Mouse (Mus musculus): Measurements from ENCODE around the gene 4931429L15Rik. TPM values are rescaled to one million over a fixed set of nuclear protein-coding genes. Genes with fewer than 3 reads are reported as not detected.

4931429L15Rik gene
- polyA plus RNA-seq (2012; rRNA removed), result not detected in 2 replicates

DNA sequence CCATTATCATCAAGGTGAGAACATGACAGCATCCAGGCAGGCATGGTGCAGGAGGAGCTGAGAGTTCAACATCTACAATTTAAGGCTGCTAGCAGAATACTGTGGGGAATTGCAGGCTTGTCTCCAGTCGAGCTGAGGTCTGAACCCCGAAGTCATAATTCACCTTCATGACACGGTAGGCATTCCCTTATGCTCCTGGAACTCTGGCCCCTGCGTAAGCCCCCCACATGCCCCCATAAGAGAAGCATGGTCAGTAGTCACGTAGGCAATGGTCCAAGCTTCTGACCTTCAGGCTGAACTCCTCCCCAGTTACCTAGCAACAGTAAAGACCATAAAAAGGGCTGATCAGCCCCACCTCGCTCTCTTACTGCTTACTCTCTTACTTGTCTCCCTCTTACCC, at the start of gene 4931429L15Rik:
TSS of gene 4931429L15Rik (minus strand) at position 101 of the 400 bp plus-strand sequence.

DNA sequence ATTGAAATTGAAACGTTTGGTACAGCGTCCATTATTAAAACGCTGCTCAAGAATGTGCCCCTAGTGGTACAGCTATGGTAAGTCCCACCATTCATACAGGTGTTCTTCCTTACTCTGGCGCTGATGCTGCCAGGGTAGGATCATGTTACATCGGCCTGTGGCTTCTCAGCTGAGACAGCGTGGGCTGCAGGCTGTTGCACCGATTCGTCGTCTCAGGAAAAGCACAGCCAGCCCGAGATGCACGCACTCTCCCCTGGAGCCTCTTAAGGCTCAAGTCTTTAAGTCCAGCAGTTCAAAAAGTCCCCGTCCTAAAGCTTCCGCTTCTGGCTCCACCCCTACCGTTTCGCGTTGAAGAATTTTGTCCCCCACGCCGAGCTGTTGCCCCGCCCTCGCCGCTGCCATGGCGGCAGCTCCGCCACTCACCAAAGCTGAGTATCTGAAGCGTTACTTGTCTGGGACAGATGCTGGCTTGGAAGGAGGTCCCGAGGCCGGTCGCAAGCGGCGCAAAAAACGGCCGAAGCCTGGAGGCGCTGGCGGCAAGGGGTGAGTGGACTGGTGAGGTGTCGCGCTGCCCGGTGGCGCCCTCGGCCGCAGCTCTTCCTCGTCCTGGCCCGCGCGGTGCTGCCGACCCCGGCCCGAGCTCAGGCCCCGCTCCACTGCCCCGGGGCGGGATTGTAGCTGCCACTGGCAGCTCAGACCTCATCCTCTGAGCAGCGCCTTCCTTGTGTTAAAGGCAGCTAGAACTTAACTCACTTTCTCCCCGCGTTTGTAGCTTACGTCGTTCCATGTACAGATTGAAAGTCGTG, 37.0 kb downstream of the 4931429L15Rik start, which contains the start of gene Bud13:
TSS of gene Bud13 (plus strand) at position 378 of the 806 bp plus-strand sequence.

DNA sequence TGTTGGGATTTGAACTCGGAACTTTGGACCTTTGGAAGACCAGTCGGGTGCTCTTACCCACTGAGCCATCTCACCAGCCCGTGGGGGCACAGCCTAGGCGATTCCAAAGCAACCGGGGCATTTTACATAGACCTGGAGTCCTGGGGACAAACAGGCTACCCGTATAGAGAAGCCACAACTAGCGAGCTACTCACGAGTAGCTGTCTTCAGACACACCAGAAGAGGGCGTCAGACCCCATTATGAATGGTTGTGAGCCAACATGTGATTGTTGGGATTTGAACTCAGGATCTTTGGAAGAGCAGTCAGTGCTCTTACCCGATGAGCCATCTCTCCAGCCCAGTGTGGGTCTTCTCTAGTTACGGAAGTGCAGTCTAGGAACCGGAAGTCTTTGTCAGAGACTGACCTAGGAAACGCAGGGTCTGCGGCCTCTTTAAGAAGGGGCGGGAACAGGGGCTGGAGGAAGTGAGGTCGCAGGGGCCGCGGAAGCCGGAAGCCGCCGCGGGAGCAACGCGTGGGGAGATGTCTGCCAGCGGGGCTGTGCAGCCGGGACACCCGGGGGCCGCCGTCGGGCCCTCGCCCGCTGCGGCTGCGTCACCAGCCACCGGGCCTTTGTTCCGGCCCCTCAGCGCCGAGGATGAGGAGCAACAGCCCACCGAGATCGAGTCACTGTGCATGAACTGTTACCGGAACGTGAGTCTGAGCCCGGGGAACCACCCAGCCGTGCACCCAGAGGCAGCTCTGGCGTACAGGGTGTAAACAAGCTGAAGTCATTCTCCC, 46.9 kb downstream of the 4931429L15Rik start, which contains the start of gene Zpr1:
TSS of gene Zpr1 (plus strand) at position 388 of the 778 bp plus-strand sequence.

DNA sequence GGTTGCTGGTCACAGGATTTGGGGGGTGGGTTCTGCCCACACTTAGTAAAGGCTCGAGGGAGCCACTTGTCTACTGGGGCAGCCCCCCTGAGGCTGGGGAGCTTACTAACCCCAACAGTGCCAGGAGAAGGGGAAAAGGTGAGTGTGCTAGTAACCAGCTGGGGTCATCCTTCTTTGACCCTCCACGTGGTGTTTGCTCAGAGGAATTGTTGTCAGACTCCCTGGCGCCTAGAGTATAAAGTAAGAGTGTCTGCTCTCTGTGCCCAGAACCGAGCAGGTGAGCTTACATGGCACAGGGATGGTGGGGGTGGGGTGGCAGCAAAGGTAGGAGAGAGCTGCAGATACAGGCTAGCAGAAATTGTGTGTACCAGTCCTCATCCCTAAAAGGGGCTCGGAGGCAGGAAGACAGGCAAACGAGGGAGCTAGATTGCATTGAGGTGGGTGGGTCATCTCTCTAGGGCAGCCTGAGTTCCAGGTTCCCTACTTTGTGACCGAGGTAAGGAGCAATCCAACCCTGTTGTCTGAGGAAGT, 51.4 kb downstream of the 4931429L15Rik start, which contains the start of gene Apoa5:
TSS of gene Apoa5 (plus strand) at position 291 of the 531 bp plus-strand sequence.

Other genes starting within 250 kb of the 4931429L15Rik start
- gene Apoa1, start 91.4 kb downstream of the 4931429L15Rik start, polyA plus RNA-seq (2012; rRNA removed), result 2.2 and 2.9 TPM in 2 replicates
- gene Apoc3, start 84.3 kb downstream of the 4931429L15Rik start, polyA plus RNA-seq (2012; rRNA removed), result not detected in 2 replicates
- 0.04 and 0.15 TPM in 2 replicates for gene Apoa4, start 79.3 kb downstream of the 4931429L15Rik start, polyA plus RNA-seq (2012; rRNA removed)
- not detected in 2 replicates for gene Apoa5, start 51.4 kb downstream of the 4931429L15Rik start, polyA plus RNA-seq (2012; rRNA removed)
- gene Zpr1, start 46.9 kb downstream of the 4931429L15Rik start, polyA plus RNA-seq (2012; rRNA removed), result 43.5 and 44.9 TPM in 2 replicates
- 17.2 and 17.4 TPM in 2 replicates for gene Bud13, start 37.0 kb downstream of the 4931429L15Rik start, polyA plus RNA-seq (2012; rRNA removed)

Data from central nervous system, embryonic 14 days (tissue).